Mouse (Mus musculus): ENCODE data around the gene Iqcg.
A peak's percentile ranks its signal among the peaks of the same experiment; 100 is the strongest.

Iqcg gene

DNA sequence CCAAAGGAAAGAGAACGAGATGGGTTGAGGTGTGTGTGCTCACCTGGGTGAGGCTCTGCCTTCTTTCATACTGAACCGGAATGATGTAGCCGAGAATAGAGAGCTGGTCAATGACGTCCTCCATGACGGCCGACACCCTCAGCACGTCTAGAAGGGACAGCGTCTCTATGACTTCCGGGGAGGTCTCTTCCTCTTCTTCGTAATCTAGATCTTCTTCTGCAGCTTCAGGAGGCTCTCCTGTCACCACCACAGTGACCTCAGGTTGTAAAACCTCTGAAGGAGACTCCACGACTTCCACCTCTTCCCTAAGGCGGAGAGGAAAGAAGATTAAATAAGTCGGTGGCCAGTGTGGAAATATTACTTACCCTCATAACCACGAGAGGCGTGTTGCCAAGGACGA, 6.2 kb downstream of the Iqcg start:
- DNase-seq (ENCODE audit: low spot score in 2 of 2) = no peak

GRCm38 (mm10) chr16:33048686-33049085, 7.3 kb downstream of the Iqcg start:
- DNase-seq (ENCODE audit: low spot score in 2 of 2) = no peak

- no peak for DNase-seq (ENCODE audit: low spot score in 2 of 2)
Observed at GRCm38 (mm10) chr16:33048004-33048403, 8.0 kb downstream of the Iqcg start.

DNA sequence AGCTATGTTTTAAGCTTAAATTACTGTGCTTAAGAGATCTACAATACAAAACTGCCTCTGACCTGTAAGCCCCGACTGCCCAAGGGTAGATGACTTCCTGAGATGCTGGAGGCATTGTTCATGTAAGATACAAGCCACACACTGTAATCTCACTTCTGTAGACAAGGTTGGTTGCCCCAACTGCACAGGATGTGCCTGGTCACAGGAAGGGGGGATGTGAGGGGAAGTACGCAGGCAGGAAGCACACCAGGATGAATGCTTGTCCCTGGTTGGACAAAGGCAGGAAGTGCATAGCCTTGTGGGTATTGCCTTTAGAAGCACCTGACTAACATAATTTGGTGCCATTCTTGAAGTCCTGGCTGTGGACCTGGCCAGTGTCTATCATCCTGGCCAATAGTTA, 12.8 kb downstream of the Iqcg start:
- no peak for DNase-seq (ENCODE audit: low spot score in 2 of 2)

DNA sequence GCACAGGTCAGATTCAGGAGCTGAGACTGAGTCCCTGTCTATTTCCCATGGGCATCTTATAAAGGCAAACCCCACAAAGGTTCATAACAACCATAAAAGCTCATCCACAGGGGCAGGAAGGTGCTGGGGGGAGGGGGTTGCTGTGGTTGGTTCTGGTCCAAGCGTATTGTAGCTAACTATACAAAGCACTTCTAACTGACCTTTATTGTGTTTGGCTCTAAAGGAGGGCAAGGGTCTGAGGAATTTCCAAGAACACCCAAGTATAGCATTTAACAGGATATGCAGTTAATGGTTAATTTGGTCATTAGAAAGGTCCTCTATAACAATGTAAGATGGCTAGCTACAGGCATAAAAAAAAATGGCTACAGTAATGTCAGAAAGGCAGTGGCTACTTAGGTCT, 13.3 kb downstream of the Iqcg start:
- DNase-seq (ENCODE audit: low spot score in 2 of 2) = no peak

DNA sequence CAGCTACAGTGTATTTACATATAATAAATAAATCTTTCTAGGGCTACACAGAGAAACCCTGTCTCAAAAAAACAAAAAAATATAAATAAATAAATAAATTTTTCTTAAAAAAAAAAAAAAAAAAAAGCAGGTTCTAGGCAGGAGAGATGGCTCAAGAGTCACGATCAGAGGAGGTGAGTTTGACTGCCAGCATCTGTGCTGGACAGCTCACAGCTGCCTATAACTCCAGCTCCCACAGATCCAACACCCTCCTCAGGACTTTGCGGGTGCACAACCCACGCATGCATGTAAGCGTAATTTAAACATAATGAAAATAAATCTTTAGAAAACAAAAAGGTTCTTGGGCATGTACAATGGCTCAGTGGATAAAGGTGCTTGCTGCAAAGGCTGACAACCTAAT, 20.0 kb downstream of the Iqcg start:
- DNase-seq (ENCODE audit: low spot score in 2 of 2) = no peak

- peak; percentile 60 to 72 for DNase-seq (ENCODE audit: low spot score in 2 of 2)
Observed at GRCm38 (mm10) chr16:33026357-33026756, 29.7 kb downstream of the Iqcg start.

GRCm38 (mm10) chr16:33024456-33025104, 31.4 kb downstream of the Iqcg start:
- peak; percentile 49 for DNase-seq (ENCODE audit: low spot score in 2 of 2)

GRCm38 (mm10) chr16:33023750-33024149, 32.3 kb downstream of the Iqcg start:
- peak; percentile 81 to 87 for DNase-seq (ENCODE audit: low spot score in 2 of 2)

- no peak for DNase-seq (ENCODE audit: low spot score in 2 of 2)
Observed at GRCm38 (mm10) chr16:33021381-33021780, 34.6 kb downstream of the Iqcg start.

DNA sequence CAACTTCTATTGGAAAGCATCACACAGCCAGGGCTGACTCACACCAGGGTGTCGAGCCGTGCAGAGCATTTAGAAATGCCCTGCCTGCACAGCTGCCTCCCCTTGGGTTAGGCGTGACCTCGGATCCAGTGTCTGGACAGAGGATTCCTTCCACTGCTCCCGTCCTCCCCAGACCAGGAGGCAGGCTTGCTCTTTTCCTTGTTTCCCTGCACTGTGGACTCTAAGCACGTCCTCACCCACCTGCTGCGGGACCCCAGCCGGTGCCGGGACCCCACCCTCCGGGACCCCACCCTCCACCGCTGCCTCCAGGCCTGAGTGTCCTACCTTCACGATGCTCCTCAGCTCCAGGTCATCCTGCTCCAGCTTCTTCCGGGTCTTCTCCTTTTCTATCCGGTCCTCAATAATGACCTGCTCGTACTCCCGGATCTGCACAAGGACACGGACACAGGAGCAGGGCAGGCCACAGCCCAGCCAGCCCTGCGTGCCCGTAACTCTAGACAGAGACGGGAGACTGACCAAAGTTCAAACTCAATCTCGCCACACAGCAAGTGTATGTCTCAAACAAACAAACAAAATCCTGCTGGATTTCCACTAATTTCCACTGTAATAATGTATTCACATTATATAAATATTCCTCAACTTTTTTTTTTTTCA, 36.8 kb downstream of the Iqcg start:
- no peak for DNase-seq (ENCODE audit: low spot score in 2 of 2)

- DNase-seq (ENCODE audit: low spot score in 2 of 2) = no peak
Observed at GRCm38 (mm10) chr16:33017677-33018349, 38.2 kb downstream of the Iqcg start.

GRCm38 (mm10) chr16:33015986-33016385, 40.0 kb downstream of the Iqcg start:
- no peak for DNase-seq (ENCODE audit: low spot score in 2 of 2)

- DNase-seq (ENCODE audit: low spot score in 2 of 2) = no peak
Observed at GRCm38 (mm10) chr16:33015396-33015907, 40.6 kb downstream of the Iqcg start.

DNA sequence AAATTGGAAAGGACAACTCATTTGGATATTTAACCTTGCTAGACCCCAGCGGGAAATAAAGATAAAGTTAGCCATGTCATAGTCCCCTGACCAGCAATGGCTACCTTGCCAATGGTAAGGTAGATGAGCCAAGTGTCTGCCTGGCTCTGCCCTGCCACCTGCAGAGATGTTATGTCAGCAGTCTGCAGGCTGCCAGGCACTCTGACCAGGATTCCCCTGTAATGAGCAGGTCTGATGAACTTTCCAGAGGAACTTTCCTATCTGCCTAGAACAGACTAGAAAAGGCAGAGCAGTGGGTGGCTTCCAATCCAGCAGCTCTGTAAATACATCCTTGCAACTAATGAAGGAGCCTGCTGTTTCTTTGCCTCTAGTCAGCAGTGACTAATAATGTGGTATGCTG, 41.1 kb downstream of the Iqcg start:
- no peak for DNase-seq (ENCODE audit: low spot score in 2 of 2)

DNA sequence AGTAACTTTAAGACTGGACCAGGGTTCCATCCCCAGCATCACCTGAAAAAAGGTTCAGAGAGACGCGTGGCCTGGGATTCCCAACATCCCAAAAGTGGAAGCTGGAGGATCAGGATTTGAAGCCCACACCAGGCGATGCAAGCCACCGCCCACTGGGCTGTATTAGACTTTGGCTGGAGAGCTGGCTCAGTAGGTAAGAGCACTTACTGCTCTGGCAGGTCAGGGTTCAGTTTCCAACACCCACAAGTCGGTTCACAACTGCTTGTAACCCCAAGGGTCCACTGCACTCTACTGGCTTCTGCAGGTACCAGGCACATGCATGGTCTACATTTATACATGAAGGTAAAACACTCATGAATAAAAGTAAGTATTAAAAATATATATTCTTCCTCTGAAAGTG, 42.2 kb downstream of the Iqcg start:
- DNase-seq (ENCODE audit: low spot score in 2 of 2) = no peak

GRCm38 (mm10) chr16:33010166-33010565, 45.9 kb downstream of the Iqcg start:
- peak; percentile 54 to 64 for DNase-seq (ENCODE audit: low spot score in 2 of 2)

GRCm38 (mm10) chr16:33007436-33007835, 48.6 kb downstream of the Iqcg start:
- DNase-seq (ENCODE audit: low spot score in 2 of 2) = no peak

DNA sequence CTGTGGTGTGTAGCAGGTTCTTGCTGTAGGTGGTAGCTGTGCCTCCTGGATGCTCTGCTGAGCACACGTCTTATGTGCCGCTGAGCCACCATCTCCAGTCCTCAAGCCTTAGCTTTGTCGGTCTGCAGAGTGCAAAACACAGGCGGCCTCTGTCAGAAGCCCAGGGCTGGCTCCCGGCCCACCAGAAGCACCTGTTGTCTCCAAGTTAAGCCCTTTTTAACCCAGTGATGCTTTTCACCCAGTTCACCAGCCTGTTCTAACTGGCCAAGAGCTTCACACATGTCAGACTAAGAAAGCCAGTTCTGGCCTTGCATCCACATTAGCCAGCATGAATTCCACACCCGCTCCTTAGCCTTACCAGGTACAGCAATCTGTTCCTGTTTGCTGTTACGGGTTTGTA, 49.1 kb downstream of the Iqcg start:
- no peak for DNase-seq (ENCODE audit: low spot score in 2 of 2)

DNA sequence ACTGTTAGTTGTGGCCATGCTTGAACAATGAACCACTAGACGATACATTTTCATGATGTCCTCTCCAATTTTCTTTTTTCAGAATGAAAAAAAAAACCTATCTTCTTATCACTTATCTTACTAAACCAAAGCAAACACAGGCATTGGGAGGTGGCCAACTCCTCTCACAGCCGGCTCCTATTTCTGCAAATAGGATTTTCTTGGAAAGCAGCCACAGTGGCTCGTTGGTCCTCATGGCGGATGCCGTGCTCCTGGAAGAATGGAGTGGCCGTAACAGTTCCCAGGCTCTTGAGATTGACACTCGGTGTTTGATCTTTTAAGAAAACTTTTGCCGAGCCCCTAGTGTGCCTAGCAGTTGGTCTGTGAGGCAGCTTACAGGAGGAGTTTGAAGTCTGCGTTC, 50.8 kb downstream of the Iqcg start:
- peak; percentile 55 to 57 for DNase-seq (ENCODE audit: low spot score in 2 of 2)

DNA sequence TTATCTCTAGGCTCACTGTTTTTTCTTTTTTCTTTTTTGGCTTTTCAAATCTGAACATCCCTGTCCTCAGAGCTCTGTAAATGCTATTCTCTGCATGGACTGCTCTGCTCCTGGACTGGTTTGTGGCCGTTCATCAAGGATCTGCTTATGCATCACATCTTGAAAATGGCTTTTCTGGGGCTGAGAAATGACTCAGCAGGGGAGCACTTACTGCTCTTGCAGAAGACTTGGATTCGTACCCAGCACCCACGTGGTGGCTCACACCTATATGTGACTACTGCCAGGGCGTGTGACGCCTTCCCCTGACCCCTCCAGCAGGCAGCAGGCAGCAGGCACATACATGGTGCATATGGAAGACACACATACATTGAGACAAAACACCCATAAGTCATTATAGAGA, 63.9 kb downstream of the Iqcg start:
- no peak for DNase-seq (ENCODE audit: low spot score in 2 of 2)

- DNase-seq (ENCODE audit: low spot score in 2 of 2) = no peak
Observed at GRCm38 (mm10) chr16:32984631-32985030, 71.4 kb downstream of the Iqcg start.

DNA sequence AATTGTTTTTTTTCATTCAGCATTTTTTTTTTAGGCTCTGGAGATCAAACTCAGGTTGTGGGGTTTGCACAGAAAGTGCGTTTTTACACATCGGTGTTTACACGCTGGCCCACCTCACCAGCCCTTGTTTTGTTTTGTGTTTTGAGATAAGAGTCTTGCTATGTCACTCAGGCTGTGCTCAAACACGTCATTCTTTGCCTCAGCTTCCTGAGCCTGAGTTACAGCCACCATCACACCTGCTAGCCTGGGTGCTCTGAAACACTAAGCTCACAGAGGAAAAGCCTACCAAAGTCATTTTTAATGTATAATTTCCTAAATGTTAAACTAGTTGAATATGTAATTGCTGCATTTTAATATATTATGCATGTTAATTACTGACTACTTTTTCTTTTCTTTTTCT, 74.6 kb downstream of the Iqcg start:
- no peak for DNase-seq (ENCODE audit: low spot score in 2 of 2)
